In genomic region chr3:154373536-154373935, GRCm38 (mm10) we compare ENCODE assay signal across 16 mouse cellular contexts. TPM values are rescaled to one million over a fixed set of nuclear protein-coding genes. Genes with fewer than 3 reads are reported as not detected.
"Had no signal": no experiment of that assay in that cellular context is flagged by ENCODE, and none has a peak within 500 bp of the region (broad histone marks: within the 10 kb centered on the region; RNA-seq: fewer than 3 reads in every experiment).

No protein-coding gene starts in this region.

- DNase-seq: layer of hippocampus, adult 9-11 months; layer of hippocampus, postnatal 36 days; left cerebral cortex, postnatal 4 days; liver; liver, embryonic 13.5 days; liver, postnatal 0 days; retina, postnatal 1 day; right cerebral cortex, postnatal 14 days had no signal

- H3K36me3 ChIP-seq: liver, embryonic 13.5 days; lung, embryonic 15.5 days; midbrain, embryonic 12.5 days; neural tube, embryonic 13.5 days had no signal

- ATAC-seq: liver, postnatal 0 days; midbrain, embryonic 16.5 days had no signal

- H3K4me1 ChIP-seq: liver, embryonic 13.5 days; lung, embryonic 15.5 days; midbrain, embryonic 12.5 days; neural tube, embryonic 13.5 days had no signal

- H3K27ac ChIP-seq: kidney, postnatal 0 days; liver, embryonic 13.5 days; lung, embryonic 15.5 days; midbrain, embryonic 12.5 days; neural tube, embryonic 13.5 days had no signal

- H3K9ac ChIP-seq: liver, embryonic 13.5 days; liver, postnatal 0 days; lung, embryonic 15.5 days; midbrain, embryonic 12.5 days; neural tube, embryonic 13.5 days had no signal

- H3K27me3 ChIP-seq: liver, embryonic 13.5 days; lung, embryonic 15.5 days; midbrain, embryonic 12.5 days; neural tube, embryonic 13.5 days had no signal

- H3K4me2 ChIP-seq: liver, embryonic 13.5 days; lung, embryonic 15.5 days; midbrain, embryonic 12.5 days; neural tube, embryonic 13.5 days had no signal

- H3K9me3 ChIP-seq: liver, embryonic 13.5 days; lung, embryonic 15.5 days; midbrain, embryonic 12.5 days; neural tube, embryonic 13.5 days had no signal

- H3K4me3 ChIP-seq: liver, embryonic 13.5 days; lung, embryonic 15.5 days; midbrain, embryonic 12.5 days; neural tube, embryonic 13.5 days had no signal

RNA-seq across cellular contexts. Expression of gene Lhx8, which starts 43.1 kb away (rescaled TPM):
- total RNA-seq: layer of hippocampus, postnatal 36 days; megakaryocyte-erythroid progenitor cell, adult 5-6 weeks had no signal
- polyA plus RNA-seq: kidney, postnatal 0 days; liver, embryonic 13.5 days; liver, postnatal 0 days; neural tube, embryonic 13.5 days; small intestine, adult 2 months; stomach, embryonic 16.5 days had no signal
